Mouse (Mus musculus) skeletal muscle tissue, postnatal 0 days (tissue): ENCODE data around the gene Psors1c2. TPM values are rescaled to one million over a fixed set of nuclear protein-coding genes. Genes with fewer than 3 reads are reported as not detected.

Source experiments
- polyA plus RNA-seq: library from polyadenylated mRNA; unstranded; fragments of >200 nt; fragmentation: Nextera tagmentation; extraction: Ambion mirVana; gene quantifications from 2 replicates; pipeline ENCODE4 v1.2.1, GENCODE M21; 2015

The Psors1c2 gene
- polyA plus RNA-seq: not detected in 2 replicates

DNA sequence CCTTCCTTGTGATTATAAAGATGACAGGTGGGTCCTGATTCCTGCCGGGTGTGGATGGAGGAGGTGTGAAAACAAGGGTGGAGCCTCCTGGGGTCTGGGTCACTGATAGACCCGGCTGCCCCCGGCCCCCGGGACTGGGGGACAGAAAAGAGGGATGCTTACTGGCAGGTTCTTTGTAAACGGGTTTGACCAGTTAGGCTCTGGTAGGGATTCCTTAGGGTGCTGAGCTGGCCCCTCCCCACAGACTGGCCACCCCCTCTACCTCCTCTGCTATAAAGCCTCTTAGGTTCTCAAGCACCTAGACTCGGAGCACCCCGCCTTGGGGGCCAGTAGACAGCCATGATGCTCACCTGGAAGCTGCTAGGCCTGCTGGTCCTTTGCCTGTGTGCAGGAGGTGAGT is at the start of gene Psors1c2:
Gene Psors1c2 (plus strand): TSS at position 301 of the 400 bp plus-strand sequence.

GRCm38 (mm10) chr17:35505776-35506175 is 27.2 kb upstream of the Psors1c2 start, which contains the start of gene Pou5f1:
TSS of gene Pou5f1 (plus strand) at chr17:35506018.

DNA sequence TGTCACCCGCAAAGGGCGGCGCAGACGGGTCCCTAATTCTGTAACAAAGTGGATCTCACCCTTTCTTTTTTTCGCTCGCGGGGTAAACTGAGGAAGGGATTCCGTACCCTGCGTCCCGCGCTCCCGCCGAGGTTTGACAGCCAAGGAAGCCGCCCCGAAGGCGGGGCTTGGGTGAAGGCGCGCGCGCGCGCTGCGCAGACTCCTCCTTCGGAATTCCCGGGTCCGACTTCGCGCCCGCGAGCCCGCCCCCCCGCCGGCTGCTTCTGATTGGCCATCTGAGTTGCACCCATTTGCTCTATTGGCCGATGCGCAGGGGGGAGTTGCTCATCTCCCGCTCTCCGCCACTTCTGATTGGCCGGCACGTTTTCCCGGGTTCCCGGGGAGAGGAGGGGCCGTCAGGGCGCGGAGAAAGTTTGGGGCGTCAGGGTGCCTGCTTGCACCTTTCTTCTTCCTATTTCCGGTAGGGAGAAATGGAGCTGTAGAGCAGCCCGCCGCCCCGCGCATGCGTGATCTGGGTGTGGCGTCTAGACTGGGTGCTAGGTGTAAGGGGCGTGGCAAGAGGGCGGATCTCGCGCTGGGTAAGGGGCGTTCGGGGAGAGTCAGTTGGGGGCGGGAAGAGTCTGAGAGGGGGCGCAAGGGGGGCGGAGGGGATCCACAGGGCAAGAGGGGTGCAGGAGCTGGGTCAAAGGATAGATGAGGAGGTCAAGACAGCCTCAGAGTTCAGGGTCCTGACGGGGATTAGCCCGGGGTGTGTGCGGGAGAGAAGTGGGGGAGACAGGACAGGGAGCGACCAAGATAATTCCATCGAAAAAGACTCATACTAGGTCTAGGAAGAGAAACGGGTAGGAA is 16.1 kb upstream of the Psors1c2 start, which contains the start of the genes Tcf19 and Cchcr1:
Gene Tcf19 (minus strand): TSS at position 173 of the 849 bp plus-strand sequence.
Gene Cchcr1 (plus strand): TSS at position 449 of the 849 bp plus-strand sequence.

GRCm38 (mm10) chr17:35551881-35552414 is 18.9 kb downstream of the Psors1c2 start, which contains the start of gene Cdsn:
TSS of gene Cdsn (plus strand) at chr17:35552128.

DNA sequence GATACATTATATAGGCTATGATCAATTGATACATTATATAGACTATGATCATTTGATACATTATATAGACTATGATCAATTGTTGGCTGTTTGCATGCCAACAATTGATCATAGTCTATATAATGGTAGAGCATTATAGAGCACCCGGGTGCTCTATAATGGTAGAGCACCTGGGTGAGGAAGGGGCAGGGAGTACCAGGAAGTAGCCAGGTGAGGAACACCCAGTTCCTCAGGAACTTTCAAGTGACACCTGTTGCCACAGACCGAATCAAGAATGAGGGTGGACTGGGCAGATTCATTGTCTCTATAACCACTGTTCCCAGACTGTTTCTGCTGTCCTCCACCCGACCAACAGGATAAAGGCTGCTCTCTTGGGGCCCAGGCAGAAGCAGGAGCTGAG is 34.1 kb downstream of the Psors1c2 start, which contains the start of gene 2300002M23Rik:
Gene 2300002M23Rik (plus strand): TSS at position 301 of the 400 bp plus-strand sequence.

Other genes starting within 250 kb of the Psors1c2 start
- not detected in 2 replicates for gene H2-Q1, start 212.8 kb upstream of the Psors1c2 start, polyA plus RNA-seq
- not detected in 2 replicates for gene H2-Q2, start 191.0 kb upstream of the Psors1c2 start, polyA plus RNA-seq
- gene H2-Q4, start 153.6 kb upstream of the Psors1c2 start, polyA plus RNA-seq: 2.4 and 3.8 TPM in 2 replicates
- 0.49 and 0.79 TPM in 2 replicates for gene H2-Q6, start 108.4 kb upstream of the Psors1c2 start, polyA plus RNA-seq
- 1.3 and 1.7 TPM in 2 replicates for gene H2-Q7, start 94.0 kb upstream of the Psors1c2 start, polyA plus RNA-seq
- 0.62 and 1.2 TPM in 2 replicates for gene H2-Q10, start 63.1 kb upstream of the Psors1c2 start, polyA plus RNA-seq
- gene Pou5f1, start 27.2 kb upstream of the Psors1c2 start, polyA plus RNA-seq: not detected in 2 replicates
- 20.3 and 26.5 TPM in 2 replicates for gene Tcf19, start 16.4 kb upstream of the Psors1c2 start, polyA plus RNA-seq
- gene Cchcr1, start 16.1 kb upstream of the Psors1c2 start, polyA plus RNA-seq: 3.9 and 5.0 TPM in 2 replicates
- 0.42 and 7.0 TPM in 2 replicates for gene Cdsn, start 18.9 kb downstream of the Psors1c2 start, polyA plus RNA-seq
- not detected in 2 replicates for gene 2300002M23Rik, start 34.2 kb downstream of the Psors1c2 start, polyA plus RNA-seq
- not detected in 2 replicates for gene Sfta2, start 68.3 kb downstream of the Psors1c2 start, polyA plus RNA-seq
- not detected in 2 replicates for gene Gm9573, start 93.4 kb downstream of the Psors1c2 start, polyA plus RNA-seq
- not detected in 2 replicates for gene Mucl3, start 110.5 kb downstream of the Psors1c2 start, polyA plus RNA-seq
- 7.1 and 7.7 TPM in 2 replicates for gene Vars2, start 134.4 kb downstream of the Psors1c2 start, polyA plus RNA-seq
- gene Gtf2h4, start 140.5 kb downstream of the Psors1c2 start, polyA plus RNA-seq: 26.0 and 26.3 TPM in 2 replicates
- 31.1 and 31.6 TPM in 2 replicates for gene Ddr1, start 171.4 kb downstream of the Psors1c2 start, polyA plus RNA-seq